Mouse (Mus musculus) brown adipose tissue, adult 24 weeks (tissue): Measurements from ENCODE around the gene Vps4b. TPM values are rescaled to one million over a fixed set of nuclear protein-coding genes. Genes with fewer than 3 reads are reported as not detected.
A peak's percentile ranks its signal among the peaks of the same experiment; 100 is the strongest.

Experiments used
- H3K27ac ChIP-seq: fragments of 200-500 bp; replicated peaks from 2 replicates; pipeline ENCODE4 v1.5.1; 2012; ENCODE audit warnings: low read depth, mild to moderate bottlenecking, low read length
- H3K4me1 ChIP-seq: fragments of 200-500 bp; 2 replicates; pipeline ENCODE4 v1.6.1; 2012; ENCODE audit warnings: low read length, mixed read lengths; ENCODE audit not compliant: control insufficient read depth, insufficient read depth, insufficient read length
- H3K4me3 ChIP-seq: fragments of 200-500 bp; 2 replicates; pipeline ENCODE4 v1.5.1; 2012; ENCODE audit warnings: low read depth, mild to moderate bottlenecking, low read length, moderate library complexity; ENCODE audit not compliant: insufficient read depth
- polyA plus RNA-seq: library from polyadenylated mRNA; stranded (reverse); fragments of >200 nt; gene quantifications from 2 replicates; pipeline ENCODE4 v1.2.4, GENCODE M21; 2012; ENCODE audit not compliant: missing spikeins, insufficient read depth, insufficient read length

Gene Vps4b
- polyA plus RNA-seq, 1 experiment, result 44.8 TPM

- Histone ChIP-seq H3K27ac (no peak overlapping the region), H3K4me1 (no peaks in the 10 kb centered on the region), H3K4me3 (no peak overlapping the region)
Measured at GRCm38 (mm10) chr1:106764846-106765245, 31.7 kb downstream of the Vps4b start.

- no peak overlapping the region for H3K27ac ChIP-seq
- H3K4me1 ChIP-seq, result no peaks in the 10 kb centered on the region
- no peak overlapping the region for H3K4me3 ChIP-seq
Measured at GRCm38 (mm10) chr1:106764281-106764680, 32.2 kb downstream of the Vps4b start.

GRCm38 (mm10) chr1:106760750-106761149 is 35.8 kb downstream of the Vps4b start:
- H3K4me3 ChIP-seq, result no peak overlapping the region
- H3K27ac ChIP-seq, result no peak overlapping the region
- H3K4me1 ChIP-seq, result 0 out of 2 replicates have a peak, but pooled peaks cover 4% of the 10 kb centered on the region

- Histone ChIP-seq H3K4me1 (0 out of 2 replicates have a peak, but pooled peaks cover 4% of the 10 kb centered on the region), H3K27ac (peak within 1 kb of the TSS; percentile 71), H3K4me3 (peak within 1 kb of the TSS; percentile 78)
Measured at GRCm38 (mm10) chr1:106759572-106760435, 36.7 kb downstream of the Vps4b start, which contains the start of gene Kdsr. Gene Kdsr (minus strand): TSS chr1:106759727.

GRCm38 (mm10) chr1:106758734-106759571 is 37.6 kb downstream of the Vps4b start:
- 0 out of 2 replicates have a peak, but pooled peaks cover 4% of the 10 kb centered on the region for H3K4me1 ChIP-seq
- peak overlapping the region; percentile 78 for H3K4me3 ChIP-seq
- H3K27ac ChIP-seq, result peak overlapping the region; percentile 52

GRCm38 (mm10) chr1:106756633-106757032 is 39.9 kb downstream of the Vps4b start:
- peaks cover 10% of the 10 kb centered on the region for H3K4me1 ChIP-seq
- no peak overlapping the region for H3K4me3 ChIP-seq
- no peak overlapping the region for H3K27ac ChIP-seq

- Histone ChIP-seq H3K4me1 (peaks cover 6% of the 10 kb centered on the region), H3K27ac (no peak overlapping the region), H3K4me3 (no peak overlapping the region)
Measured at GRCm38 (mm10) chr1:106752013-106752412, 44.5 kb downstream of the Vps4b start.

- Histone ChIP-seq H3K4me3 (no peak overlapping the region), H3K27ac (no peak overlapping the region), H3K4me1 (peaks cover 6% of the 10 kb centered on the region)
Measured at GRCm38 (mm10) chr1:106750656-106751055, 45.9 kb downstream of the Vps4b start.

- Histone ChIP-seq H3K27ac (no peak overlapping the region), H3K4me3 (no peak overlapping the region), H3K4me1 (peaks cover 6% of the 10 kb centered on the region)
Measured at GRCm38 (mm10) chr1:106748555-106749315, 47.8 kb downstream of the Vps4b start.

GRCm38 (mm10) chr1:106742980-106743379 is 53.5 kb downstream of the Vps4b start:
- no peaks in the 10 kb centered on the region for H3K4me1 ChIP-seq
- no peak overlapping the region for H3K4me3 ChIP-seq
- H3K27ac ChIP-seq, result no peak overlapping the region

- H3K4me3 ChIP-seq, result no peak overlapping the region
- H3K4me1 ChIP-seq, result no peaks in the 10 kb centered on the region
- no peak overlapping the region for H3K27ac ChIP-seq
Measured at GRCm38 (mm10) chr1:106740735-106741134, 55.8 kb downstream of the Vps4b start.

GRCm38 (mm10) chr1:106739810-106740209 is 56.7 kb downstream of the Vps4b start:
- no peaks in the 10 kb centered on the region for H3K4me1 ChIP-seq
- H3K4me3 ChIP-seq, result no peak overlapping the region
- no peak overlapping the region for H3K27ac ChIP-seq

- no peak overlapping the region for H3K4me3 ChIP-seq
- no peak overlapping the region for H3K27ac ChIP-seq
- H3K4me1 ChIP-seq, result no peaks in the 10 kb centered on the region
Measured at GRCm38 (mm10) chr1:106738092-106738491, 58.4 kb downstream of the Vps4b start.

GRCm38 (mm10) chr1:106736211-106736610 is 60.3 kb downstream of the Vps4b start:
- Histone ChIP-seq H3K4me1 (no peaks in the 10 kb centered on the region), H3K27ac (no peak overlapping the region), H3K4me3 (no peak overlapping the region)

GRCm38 (mm10) chr1:106735586-106735985 is 60.9 kb downstream of the Vps4b start:
- no peaks in the 10 kb centered on the region for H3K4me1 ChIP-seq
- H3K4me3 ChIP-seq, result no peak overlapping the region
- no peak overlapping the region for H3K27ac ChIP-seq
